Mouse (Mus musculus) forebrain, embryonic 10.5 days (tissue): ENCODE measurements around the gene Gpx2. TPM values are rescaled to one million over a fixed set of nuclear protein-coding genes. Genes with fewer than 3 reads are reported as not detected.

Experiments used
- DNase-seq: peaks from one replicate; pipeline ENCODE4 v3.0.0-alpha.2; 2017; ENCODE audit warnings: low spot score; ENCODE audit errors: extremely low spot score
- H3K27ac ChIP-seq: fragments of 300-500 bp; sonication (generic); 2 replicates; pipeline ENCODE4 v1.5.1; 2016; ENCODE audit warnings: mild to moderate bottlenecking
- H3K27me3 ChIP-seq: fragments of 300-500 bp; sonication (generic); 2 replicates; pipeline ENCODE4 v1.6.1; 2016; ENCODE audit warnings: mild to moderate bottlenecking; ENCODE audit not compliant: poor library complexity, severe bottlenecking
- H3K36me3 ChIP-seq: fragments of 300-500 bp; sonication (generic); replicated peaks from 2 replicates; pipeline ENCODE4 v1.6.1; 2016; ENCODE audit warnings: mild to moderate bottlenecking, moderate library complexity
- H3K4me1 ChIP-seq: fragments of 300-500 bp; sonication (generic); 2 replicates; pipeline ENCODE4 v1.6.1; 2016
- H3K4me3 ChIP-seq: fragments of 300-500 bp; sonication (generic); 2 replicates; pipeline ENCODE4 v1.5.1; 2016; ENCODE audit warnings: mild to moderate bottlenecking, moderate library complexity
- H3K9me3 ChIP-seq: fragments of 300-500 bp; sonication (generic); 2 replicates; pipeline ENCODE4 v1.6.1; 2016; ENCODE audit warnings: mild to moderate bottlenecking, moderate library complexity
- WGBS: fragments of 180-500 bp; shearing (Covaris S2); methylation state at CpG from one replicate; pipeline ENCODE4 v1.1.7; 2016; 5-methylcytosine and 5-hydroxymethylcytosine counted together
- polyA plus RNA-seq: library from polyadenylated mRNA; unstranded; fragments of >200 nt; fragmentation: Nextera tagmentation; extraction: Ambion mirVana; gene quantifications from 2 replicates; pipeline ENCODE4 v1.2.1, GENCODE M21; 2016

The Gpx2 gene
- polyA plus RNA-seq, 1 experiment from 2014 or later = 0.21 TPM

GRCm38 (mm10) chr12:76818908-76819307, 23.6 kb upstream of the Gpx2 start:
- Histone ChIP-seq H3K36me3 (no peaks in the 10 kb centered on the region), H3K9me3 (no peaks in the 10 kb centered on the region), H3K27ac (no peak overlapping the region), H3K4me1 (peaks cover 52% of the 10 kb centered on the region), H3K4me3 (no peak overlapping the region), H3K27me3 (peaks cover 68% of the 10 kb centered on the region)
- WGBS = 90% methylated on average over 9 of the region's 9 CpGs
- no peak for DNase-seq

GRCm38 (mm10) chr12:76818120-76818519, 22.8 kb upstream of the Gpx2 start:
- no peaks in the 10 kb centered on the region for H3K9me3 ChIP-seq
- 53% methylated on average over 4 of the region's 4 CpGs for WGBS
- no peaks in the 10 kb centered on the region for H3K36me3 ChIP-seq
- H3K4me1 ChIP-seq = peaks cover 52% of the 10 kb centered on the region
- H3K4me3 ChIP-seq = no peak overlapping the region
- DNase-seq = no peak
- peak overlapping the region; percentile 36 for H3K27ac ChIP-seq
- peaks cover 60% of the 10 kb centered on the region for H3K27me3 ChIP-seq

DNA sequence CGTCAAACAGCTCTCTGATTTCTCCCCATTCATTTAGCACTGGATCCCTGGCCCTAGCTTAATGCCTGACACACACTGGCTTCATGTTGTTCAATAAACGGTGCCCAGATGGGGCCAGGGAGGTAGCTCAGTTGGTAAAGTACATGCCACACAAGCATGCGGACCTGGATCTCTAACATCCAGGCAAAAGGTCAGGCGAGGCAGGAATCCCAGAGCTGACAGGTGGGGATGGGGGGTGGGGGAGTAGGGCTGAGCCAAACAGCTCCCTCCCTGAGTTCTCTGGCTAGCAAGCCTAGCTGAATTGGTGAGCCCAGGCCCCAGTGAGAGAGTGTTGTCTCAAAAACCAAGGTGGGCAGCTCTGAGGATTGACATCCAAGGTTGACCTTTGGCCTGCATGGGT, 21.8 kb upstream of the Gpx2 start:
- H3K36me3 ChIP-seq = no peaks in the 10 kb centered on the region
- 68% methylated on average over 4 of the region's 4 CpGs for WGBS
- no peak for DNase-seq
- H3K27ac ChIP-seq = no peak overlapping the region
- H3K27me3 ChIP-seq = peaks cover 51% of the 10 kb centered on the region
- peaks cover 45% of the 10 kb centered on the region for H3K4me1 ChIP-seq
- H3K9me3 ChIP-seq = no peaks in the 10 kb centered on the region
- no peak overlapping the region for H3K4me3 ChIP-seq

DNA sequence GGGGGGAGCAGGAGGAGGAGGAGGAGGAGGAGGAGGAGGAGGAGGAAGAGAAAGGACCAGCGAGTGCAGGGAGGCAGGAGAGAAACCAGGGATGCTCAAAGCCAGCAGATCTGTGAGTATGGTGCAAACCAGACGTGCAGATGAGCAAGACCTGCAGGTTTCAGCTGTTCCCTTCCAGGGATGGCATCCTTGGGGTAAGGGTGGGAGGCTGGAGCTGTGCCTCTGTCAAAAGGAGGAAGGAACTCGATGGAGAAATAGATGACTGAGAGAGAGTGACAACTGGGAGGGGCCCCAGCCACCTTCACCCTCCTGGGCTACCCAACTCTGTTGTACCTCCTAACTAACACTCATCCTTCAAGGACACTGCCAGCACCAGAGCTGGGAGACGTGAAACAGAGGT, 21.4 kb upstream of the Gpx2 start:
- Histone ChIP-seq H3K27me3 (peaks cover 46% of the 10 kb centered on the region), H3K4me3 (no peak overlapping the region), H3K27ac (no peak overlapping the region), H3K36me3 (no peaks in the 10 kb centered on the region), H3K4me1 (peaks cover 41% of the 10 kb centered on the region), H3K9me3 (no peaks in the 10 kb centered on the region)
- no peak for DNase-seq
- WGBS = 62% methylated on average over 4 of the region's 4 CpGs

- no peak overlapping the region for H3K27ac ChIP-seq
- peaks cover 21% of the 10 kb centered on the region for H3K4me1 ChIP-seq
- H3K36me3 ChIP-seq = no peaks in the 10 kb centered on the region
- no peak for DNase-seq
- 92% methylated on average over 2 of the region's 2 CpGs for WGBS
- H3K27me3 ChIP-seq = peaks cover 20% of the 10 kb centered on the region
- H3K9me3 ChIP-seq = no peaks in the 10 kb centered on the region
- no peak overlapping the region for H3K4me3 ChIP-seq
Observed at GRCm38 (mm10) chr12:76814120-76814519, 18.8 kb upstream of the Gpx2 start.

DNA sequence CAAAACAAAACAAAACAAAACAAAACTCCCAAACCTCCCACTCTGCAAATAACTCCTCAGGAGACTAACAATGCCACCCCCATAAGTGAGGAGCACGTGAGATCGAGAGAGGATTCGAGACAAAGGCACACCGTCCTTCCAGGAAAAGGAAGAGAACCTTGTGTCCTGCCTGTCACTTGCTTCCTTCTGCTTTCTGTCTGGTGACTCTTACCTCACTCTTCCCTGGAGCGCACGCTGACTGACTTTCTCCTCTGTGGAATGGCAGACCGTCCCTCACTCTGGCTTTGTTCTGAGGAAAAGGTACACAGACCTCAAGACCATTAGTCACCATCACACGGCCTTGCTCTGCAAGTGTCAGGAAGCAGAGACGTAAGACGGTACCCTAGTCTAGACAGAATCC, 18.2 kb upstream of the Gpx2 start:
- no peaks in the 10 kb centered on the region for H3K36me3 ChIP-seq
- no peaks in the 10 kb centered on the region for H3K9me3 ChIP-seq
- H3K27me3 ChIP-seq = peaks cover 14% of the 10 kb centered on the region
- DNase-seq = no peak
- WGBS = 84% methylated on average over 10 of the region's 10 CpGs
- no peak overlapping the region for H3K4me3 ChIP-seq
- H3K27ac ChIP-seq = no peak overlapping the region
- H3K4me1 ChIP-seq = peaks cover 21% of the 10 kb centered on the region

- Histone ChIP-seq H3K4me3 (no peak overlapping the region), H3K9me3 (no peaks in the 10 kb centered on the region), H3K27me3 (peaks cover under 1% of the 10 kb centered on the region; the same call in 1 of the 2 replicates), H3K36me3 (no peaks in the 10 kb centered on the region), H3K27ac (no peak overlapping the region), H3K4me1 (no peaks in the 10 kb centered on the region)
- no peak for DNase-seq
- WGBS = 87% methylated on average over 4 of the region's 4 CpGs
Observed at GRCm38 (mm10) chr12:76811006-76811405, 15.7 kb upstream of the Gpx2 start.

- no peak overlapping the region for H3K4me3 ChIP-seq
- 91% methylated on average over 5 of the region's 5 CpGs for WGBS
Observed at GRCm38 (mm10) chr12:76810491-76810890, 15.1 kb upstream of the Gpx2 start.

DNA sequence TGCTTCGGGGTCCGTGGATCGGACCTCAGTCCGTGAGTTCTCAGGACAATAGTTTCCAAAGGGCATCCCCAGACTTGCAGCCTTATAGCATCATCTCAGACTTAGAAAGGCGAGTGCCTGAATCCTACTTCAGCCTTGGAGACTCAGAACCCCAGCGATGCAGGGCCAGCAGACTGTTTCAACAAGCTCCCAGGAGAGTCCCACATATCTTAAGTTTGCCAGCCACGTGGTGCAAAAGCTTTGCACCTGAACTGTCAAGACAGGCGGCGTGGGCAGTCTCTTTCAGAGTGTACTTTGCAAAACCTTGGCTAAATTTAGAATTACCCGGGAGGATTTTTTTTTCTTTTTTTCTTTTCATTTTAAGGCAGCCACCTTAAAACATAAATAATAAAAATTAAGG, 12.4 kb upstream of the Gpx2 start:
- no peaks in the 10 kb centered on the region for H3K27me3 ChIP-seq
- no peaks in the 10 kb centered on the region for H3K36me3 ChIP-seq
- WGBS = 81% methylated on average over 10 of the region's 10 CpGs

More at GRCm38 (mm10) chr12:76810491-76810890, 15.1 kb upstream of the Gpx2 start:
- Histone ChIP-seq H3K27me3 (no peaks in the 10 kb centered on the region), H3K36me3 (no peaks in the 10 kb centered on the region), H3K9me3 (no peaks in the 10 kb centered on the region), H3K27ac (no peak overlapping the region), H3K4me1 (no peaks in the 10 kb centered on the region)
- no peak for DNase-seq

DNA sequence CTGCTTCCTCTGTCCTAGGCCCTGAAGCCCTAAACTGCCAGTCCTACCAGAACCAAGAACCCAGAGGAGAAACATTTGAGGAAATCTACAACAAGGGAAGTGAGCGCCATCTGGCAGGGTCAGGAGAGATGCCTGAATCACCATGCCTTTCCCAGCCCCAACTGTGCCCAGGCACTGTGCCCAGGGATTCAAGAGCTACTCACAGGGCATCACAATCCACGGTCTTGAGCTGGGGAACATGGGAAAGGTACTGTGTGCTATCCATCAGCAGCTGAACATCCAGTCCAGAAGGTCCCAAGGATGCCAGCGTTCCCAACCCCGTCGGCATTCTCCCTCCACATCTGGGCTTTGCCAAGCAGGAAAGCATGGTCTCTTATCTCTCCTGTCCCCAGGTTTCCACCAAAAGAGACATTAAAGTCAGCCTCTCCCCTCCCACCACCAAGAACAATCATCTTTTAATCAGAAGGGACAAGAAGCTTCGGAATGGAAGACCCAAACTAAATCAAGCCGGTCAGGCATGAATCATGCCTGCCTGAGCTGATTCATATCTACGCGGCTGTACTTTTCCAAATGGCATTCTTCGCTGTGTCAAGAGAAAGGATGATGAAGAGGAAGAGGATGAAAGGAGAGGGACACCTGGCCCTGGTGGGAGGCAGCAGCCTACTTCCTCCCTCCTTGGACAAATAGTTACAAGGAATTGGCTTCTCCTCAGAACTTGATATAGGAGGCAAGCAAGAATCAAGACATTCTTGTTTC, 9.9 kb upstream of the Gpx2 start:
- 90% methylated on average over 10 of the region's 10 CpGs for WGBS
- no peak overlapping the region for H3K4me3 ChIP-seq
- no peaks in the 10 kb centered on the region for H3K4me1 ChIP-seq
- no peaks in the 10 kb centered on the region for H3K9me3 ChIP-seq
- DNase-seq = no peak
- H3K27ac ChIP-seq = no peak overlapping the region
- H3K27me3 ChIP-seq = no peaks in the 10 kb centered on the region
- no peaks in the 10 kb centered on the region for H3K36me3 ChIP-seq

More for the DNA sequence above, 12.4 kb upstream of the Gpx2 start:
- DNase-seq = no peak
- Histone ChIP-seq H3K4me3 (no peak overlapping the region), H3K9me3 (no peaks in the 10 kb centered on the region), H3K4me1 (no peaks in the 10 kb centered on the region), H3K27ac (no peak overlapping the region)

GRCm38 (mm10) chr12:76803700-76804252, 8.4 kb upstream of the Gpx2 start:
- WGBS = 61% methylated on average over 7 of the region's 7 CpGs
- Histone ChIP-seq H3K9me3 (no peaks in the 10 kb centered on the region), H3K4me3 (no peak overlapping the region), H3K27ac (no peak overlapping the region), H3K27me3 (no peaks in the 10 kb centered on the region), H3K4me1 (peaks cover 6% of the 10 kb centered on the region), H3K36me3 (no peaks in the 10 kb centered on the region)
- peak; percentile 41 for DNase-seq

- no peaks in the 10 kb centered on the region for H3K27me3 ChIP-seq
- H3K9me3 ChIP-seq = no peaks in the 10 kb centered on the region
- no peak overlapping the region for H3K4me3 ChIP-seq
- WGBS = 91% methylated on average over 10 of the region's 10 CpGs
- no peak for DNase-seq
- H3K4me1 ChIP-seq = peaks cover 14% of the 10 kb centered on the region
- no peaks in the 10 kb centered on the region for H3K36me3 ChIP-seq
- H3K27ac ChIP-seq = no peak overlapping the region
Observed at GRCm38 (mm10) chr12:76803028-76803427, 7.7 kb upstream of the Gpx2 start.

- 46% methylated on average over 5 of the region's 5 CpGs for WGBS
Observed at GRCm38 (mm10) chr12:76798008-76798720, 2.8 kb upstream of the Gpx2 start.

More at GRCm38 (mm10) chr12:76798008-76798720, 2.8 kb upstream of the Gpx2 start:
- Histone ChIP-seq H3K9me3 (no peaks in the 10 kb centered on the region), H3K4me1 (peaks cover 14% of the 10 kb centered on the region), H3K27me3 (no peaks in the 10 kb centered on the region), H3K27ac (no peak overlapping the region), H3K36me3 (no peaks in the 10 kb centered on the region), H3K4me3 (no peak overlapping the region)
- no peak for DNase-seq
